Mouse (Mus musculus): ENCODE measurements around the gene Btbd35f26. TPM values are rescaled to one million over a fixed set of nuclear protein-coding genes. Genes with fewer than 3 reads are reported as not detected.
"Not testable (repeated sequence)": the region's sequence is repeated elsewhere in the genome, so short reads cannot be mapped to it uniquely, and the experiment has no call there.

The Btbd35f26 gene
- not detected in 2 replicates for total RNA-seq (2012; rRNA removed)

DNA sequence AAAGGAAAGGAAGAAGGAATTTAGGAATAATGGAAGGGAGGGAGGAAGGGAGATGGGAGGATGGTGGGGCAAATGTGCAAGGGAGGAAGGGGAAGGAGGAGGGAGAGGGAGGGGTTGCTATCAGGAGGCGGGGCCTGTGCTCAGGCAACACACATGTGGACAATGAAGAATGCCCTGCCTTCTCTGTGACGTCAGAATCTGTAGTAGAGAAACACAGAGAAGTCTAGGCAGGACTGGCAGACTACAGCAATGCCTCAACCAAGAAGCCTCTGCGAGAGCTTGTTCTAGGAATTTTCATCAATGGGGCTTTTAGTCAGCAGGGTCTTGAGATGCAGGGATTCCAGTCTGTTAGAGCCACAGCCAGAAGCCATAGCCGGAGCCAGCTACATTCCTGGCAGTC is at the start of gene Btbd35f26:
Gene Btbd35f26 (plus strand): TSS at position 301 of the 400 bp plus-strand sequence.
- H3K27ac ChIP-seq (ENCODE audit: insufficient read depth, low read depth, low read length, poor library complexity, severe bottlenecking); H3K9me3 ChIP-seq (ENCODE audit: control insufficient read depth, insufficient read depth, low read depth, low read length); DNase-seq (ENCODE audit: low read depth, low spot score); H3K36me3 ChIP-seq (ENCODE audit: control insufficient read depth, insufficient read depth, low read length, poor library complexity, severe bottlenecking); in situ Hi-C loops (cut with MboI; ENCODE audit: low sequenced_read_pairs in 2 of 2, unreplicated experiment in 2 of 2); H3K4me3 ChIP-seq (ENCODE audit: insufficient read depth in 1 of 2, low read depth in 1 of 2, low read length in 2 of 2, poor library complexity in 1 of 2, severe bottlenecking in 1 of 2); H3K4me1 ChIP-seq (ENCODE audit: control insufficient read depth in 2 of 2, insufficient read depth in 2 of 2, low read length in 2 of 2, poor library complexity in 1 of 2); H3K9ac ChIP-seq (ENCODE audit: insufficient read depth, low read depth, low read length, poor library complexity, severe bottlenecking): not testable (repeated sequence)

DNA sequence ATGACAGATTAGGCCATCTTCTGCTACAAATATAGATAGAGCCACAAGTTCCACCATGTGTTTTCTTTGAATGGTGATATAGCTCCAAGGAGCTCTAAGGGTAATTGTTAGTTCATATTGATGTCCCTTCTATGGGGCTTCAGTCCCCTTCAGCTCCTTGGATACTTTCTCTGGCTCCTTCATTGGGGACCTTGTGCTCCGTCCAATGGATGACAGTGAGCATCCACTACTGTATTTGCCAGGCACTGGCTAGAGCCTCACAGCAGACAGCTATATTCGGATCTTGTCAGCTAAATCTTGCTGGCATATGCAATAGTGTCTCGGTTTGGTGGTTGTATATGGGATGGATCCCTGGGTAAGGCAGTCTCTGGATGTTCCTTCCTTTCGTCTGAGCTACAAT is 5.7 kb downstream of the Btbd35f26 start:
- H3K9me3 ChIP-seq (ENCODE audit: control insufficient read depth, insufficient read depth, low read depth, low read length); H3K36me3 ChIP-seq (ENCODE audit: control insufficient read depth, insufficient read depth, low read length, poor library complexity, severe bottlenecking); H3K27ac ChIP-seq (ENCODE audit: insufficient read depth, low read depth, low read length, poor library complexity, severe bottlenecking); in situ Hi-C loops (cut with MboI; ENCODE audit: low sequenced_read_pairs in 2 of 2, unreplicated experiment in 2 of 2); DNase-seq (ENCODE audit: low read depth, low spot score); H3K9ac ChIP-seq (ENCODE audit: insufficient read depth, low read depth, low read length, poor library complexity, severe bottlenecking); H3K4me1 ChIP-seq (ENCODE audit: control insufficient read depth in 2 of 2, insufficient read depth in 2 of 2, low read length in 2 of 2, poor library complexity in 1 of 2); H3K4me3 ChIP-seq (ENCODE audit: insufficient read depth in 1 of 2, low read depth in 1 of 2, low read length in 2 of 2, poor library complexity in 1 of 2, severe bottlenecking in 1 of 2): not testable (repeated sequence)

GRCm38 (mm10) chrX:31383818-31384217 is 47.6 kb downstream of the Btbd35f26 start, which contains the start of gene Btbd35f19:
Gene Btbd35f19 (minus strand): TSS chrX:31383918.
- H3K27ac ChIP-seq (ENCODE audit: insufficient read depth, low read depth, low read length, poor library complexity, severe bottlenecking); H3K9me3 ChIP-seq (ENCODE audit: control insufficient read depth, insufficient read depth, low read depth, low read length); H3K9ac ChIP-seq (ENCODE audit: insufficient read depth, low read depth, low read length, poor library complexity, severe bottlenecking); H3K4me3 ChIP-seq (ENCODE audit: insufficient read depth in 1 of 2, low read depth in 1 of 2, low read length in 2 of 2, poor library complexity in 1 of 2, severe bottlenecking in 1 of 2); in situ Hi-C loops (cut with MboI; ENCODE audit: low sequenced_read_pairs in 2 of 2, unreplicated experiment in 2 of 2); H3K36me3 ChIP-seq (ENCODE audit: control insufficient read depth, insufficient read depth, low read length, poor library complexity, severe bottlenecking); DNase-seq (ENCODE audit: low read depth, low spot score); H3K4me1 ChIP-seq (ENCODE audit: control insufficient read depth in 2 of 2, insufficient read depth in 2 of 2, low read length in 2 of 2, poor library complexity in 1 of 2): not testable (repeated sequence)

Other genes starting within 250 kb of the Btbd35f26 start
- not detected in 2 replicates for gene Btbd35f29, start 218.8 kb upstream of the Btbd35f26 start, total RNA-seq (2012; rRNA removed)
- gene Spin2f, start 82.6 kb upstream of the Btbd35f26 start, total RNA-seq (2012; rRNA removed), result not detected in 2 replicates
- not detected in 2 replicates for gene Btbd35f19, start 47.5 kb downstream of the Btbd35f26 start, total RNA-seq (2012; rRNA removed)
- not detected in 2 replicates for gene Gm21883, start 237.8 kb downstream of the Btbd35f26 start, total RNA-seq (2012; rRNA removed)

All from ES-E14 (cell line).